Mouse (Mus musculus) kidney, embryonic 16.5 days (tissue): Measurements from ENCODE around the gene Ercc6. TPM values are rescaled to one million over a fixed set of nuclear protein-coding genes. Genes with fewer than 3 reads are reported as not detected.

Experiments used
- ATAC-seq: fragments of 200-750 bp; cut with Nextera tagmentation; 2 replicates; pipeline ENCODE4 v1.8.0; 2017; ENCODE audit warnings: moderate TSS enrichment; ENCODE audit not compliant: low FRiP score, low TSS enrichment
- H3K27ac ChIP-seq: fragments of 300-500 bp; sonication (generic); 2 replicates; pipeline ENCODE4 v1.5.1; 2014; ENCODE audit warnings: low read length
- H3K27me3 ChIP-seq: fragments of 300-500 bp; sonication (generic); 2 replicates; pipeline ENCODE4 v1.6.1; 2014; ENCODE audit warnings: low read length, control low read depth, mixed read lengths; ENCODE audit not compliant: insufficient read depth
- H3K36me3 ChIP-seq: fragments of 300-500 bp; sonication (generic); 2 replicates; pipeline ENCODE4 v1.6.1; 2014; ENCODE audit warnings: low read length, control low read depth, mixed read lengths; ENCODE audit not compliant: insufficient read depth
- H3K4me1 ChIP-seq: fragments of 300-500 bp; sonication (generic); 2 replicates; pipeline ENCODE4 v1.6.1; 2014; ENCODE audit warnings: low read length, control low read depth, mixed read lengths; ENCODE audit not compliant: insufficient read depth
- H3K4me2 ChIP-seq: fragments of 300-500 bp; sonication (generic); replicated peaks from 2 replicates; pipeline ENCODE4 v1.6.1; 2014; ENCODE audit warnings: low read depth, low read length
- H3K4me3 ChIP-seq: fragments of 300-500 bp; sonication (generic); 2 replicates; pipeline ENCODE4 v1.5.1; 2014; ENCODE audit warnings: mild to moderate bottlenecking, low read length
- H3K9ac ChIP-seq: fragments of 300-500 bp; sonication (generic); replicated peaks from 2 replicates; pipeline ENCODE4 v1.6.1; 2014; ENCODE audit warnings: low read length
- H3K9me3 ChIP-seq: fragments of 300-500 bp; sonication (generic); 2 replicates; pipeline ENCODE4 v1.6.1; 2016; ENCODE audit warnings: low read length, control low read depth
- WGBS: fragments of 180-500 bp; shearing (Covaris S2); extraction: QIAGEN DNeasy Blood & Tissue Kit; methylation state at CpG from one replicate; pipeline ENCODE4 v1.1.7; 2014; 5-methylcytosine and 5-hydroxymethylcytosine counted together
- polyA plus RNA-seq: library from polyadenylated mRNA; unstranded; fragments of >200 nt; fragmentation: Nextera tagmentation; extraction: Ambion mirVana; gene quantifications from 2 replicates; pipeline ENCODE4 v1.2.1, GENCODE M21; 2015

The Ercc6 gene
- polyA plus RNA-seq, 1 experiment from 2014 or later = 17.7 TPM

- Histone ChIP-seq H3K27ac (no peak overlapping the region), H3K4me3 (no peak overlapping the region), H3K4me1 (0 out of 2 replicates have a peak, but pooled peaks cover 3% of the 10 kb centered on the region), H3K4me2 (no peak overlapping the region), H3K36me3 (peaks cover 14% of the 10 kb centered on the region), H3K27me3 (no peaks in the 10 kb centered on the region), H3K9ac (no peak overlapping the region), H3K9me3 (no peaks in the 10 kb centered on the region)
- ATAC-seq = peak; percentile 23; the same call in 1 of the 2 replicates
- WGBS = 82% methylated on average over 3 of the region's 3 CpGs
Measured at GRCm38 (mm10) chr14:32531371-32531770, 18.1 kb downstream of the Ercc6 start.

- peak; percentile 51 for ATAC-seq
- Histone ChIP-seq H3K9ac (no peak overlapping the region), H3K9me3 (no peaks in the 10 kb centered on the region), H3K27ac (no peak overlapping the region), H3K36me3 (peaks cover 7% of the 10 kb centered on the region; the same call in 1 of the 2 replicates), H3K4me2 (no peak overlapping the region), H3K4me1 (0 out of 2 replicates have a peak, but pooled peaks cover 3% of the 10 kb centered on the region), H3K27me3 (no peaks in the 10 kb centered on the region), H3K4me3 (no peak overlapping the region)
- WGBS = 58% methylated on average over 7 of the region's 7 CpGs
Measured at GRCm38 (mm10) chr14:32532381-32533147, 19.2 kb downstream of the Ercc6 start.

- Histone ChIP-seq H3K9ac (no peak overlapping the region), H3K4me3 (no peak overlapping the region), H3K27ac (no peak overlapping the region), H3K4me1 (0 out of 2 replicates have a peak, but pooled peaks cover 3% of the 10 kb centered on the region), H3K36me3 (0 out of 2 replicates have a peak, but pooled peaks cover 5% of the 10 kb centered on the region), H3K4me2 (no peak overlapping the region), H3K27me3 (no peaks in the 10 kb centered on the region), H3K9me3 (no peaks in the 10 kb centered on the region)
- 51% methylated on average over 3 of the region's 3 CpGs for WGBS
- ATAC-seq = 0 out of 2 replicates have a peak, but pooled peaks have one; percentile 49
Measured at GRCm38 (mm10) chr14:32533148-32533520, 19.8 kb downstream of the Ercc6 start.

GRCm38 (mm10) chr14:32533656-32534055, 20.3 kb downstream of the Ercc6 start:
- no peak for ATAC-seq
- 0 out of 2 replicates have a peak, but pooled peaks cover 4% of the 10 kb centered on the region for H3K36me3 ChIP-seq
- H3K4me3 ChIP-seq = no peak overlapping the region
- WGBS = 73% methylated on average over 4 of the region's 4 CpGs
- H3K27ac ChIP-seq = no peak overlapping the region
- H3K9ac ChIP-seq = no peak overlapping the region
- H3K4me1 ChIP-seq = 0 out of 2 replicates have a peak, but pooled peaks cover 3% of the 10 kb centered on the region
- no peaks in the 10 kb centered on the region for H3K9me3 ChIP-seq
- H3K4me2 ChIP-seq = no peak overlapping the region
- no peaks in the 10 kb centered on the region for H3K27me3 ChIP-seq

DNA sequence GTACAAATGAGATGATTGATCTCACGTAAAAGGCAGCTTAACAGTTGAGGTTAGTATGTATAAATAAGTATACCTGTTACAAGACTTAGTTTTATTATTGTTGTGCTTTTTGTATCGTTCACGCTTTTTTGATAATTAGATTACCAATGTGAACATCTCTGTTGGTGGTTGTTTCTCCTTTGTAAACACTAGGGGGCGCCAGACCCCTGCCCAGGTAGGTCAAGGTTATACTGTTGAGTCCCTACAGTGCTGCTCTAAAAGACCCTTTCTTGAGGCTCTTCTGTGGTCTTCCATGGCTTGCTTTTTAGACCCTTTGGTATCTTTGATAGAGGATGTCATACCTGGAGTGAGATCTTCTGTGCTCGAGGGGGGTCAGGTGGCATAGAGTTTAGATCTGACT, 20.8 kb downstream of the Ercc6 start:
- no peak overlapping the region for H3K4me2 ChIP-seq
- 0 out of 2 replicates have a peak, but pooled peaks cover 4% of the 10 kb centered on the region for H3K36me3 ChIP-seq
- H3K4me1 ChIP-seq = 0 out of 2 replicates have a peak, but pooled peaks cover 3% of the 10 kb centered on the region
- no peak for ATAC-seq
- H3K27me3 ChIP-seq = no peaks in the 10 kb centered on the region
- H3K9me3 ChIP-seq = no peaks in the 10 kb centered on the region
- no peak overlapping the region for H3K9ac ChIP-seq
- WGBS = 77% methylated on average over 5 of the region's 5 CpGs
- H3K4me3 ChIP-seq = no peak overlapping the region
- no peak overlapping the region for H3K27ac ChIP-seq

- peaks cover 7% of the 10 kb centered on the region; the same call in 1 of the 2 replicates for H3K36me3 ChIP-seq
- H3K4me3 ChIP-seq = no peak overlapping the region
- no peak overlapping the region for H3K9ac ChIP-seq
- ATAC-seq = no peak
- H3K27me3 ChIP-seq = no peaks in the 10 kb centered on the region
- H3K9me3 ChIP-seq = no peaks in the 10 kb centered on the region
- H3K4me1 ChIP-seq = 0 out of 2 replicates have a peak, but pooled peaks cover 3% of the 10 kb centered on the region
- H3K4me2 ChIP-seq = no peak overlapping the region
- no peak overlapping the region for H3K27ac ChIP-seq
- 82% methylated on average over 9 of the region's 9 CpGs for WGBS
Measured at GRCm38 (mm10) chr14:32536763-32537162, 23.4 kb downstream of the Ercc6 start.

- H3K4me1 ChIP-seq = no peaks in the 10 kb centered on the region
- H3K27ac ChIP-seq = no peak overlapping the region
- no peaks in the 10 kb centered on the region for H3K9me3 ChIP-seq
- peaks cover 19% of the 10 kb centered on the region for H3K36me3 ChIP-seq
- ATAC-seq = no peak
- no peak overlapping the region for H3K4me3 ChIP-seq
- WGBS = 75% methylated on average over 1 of the region's 1 CpGs
- no peaks in the 10 kb centered on the region for H3K27me3 ChIP-seq
- no peak overlapping the region for H3K9ac ChIP-seq
- no peak overlapping the region for H3K4me2 ChIP-seq
Measured at GRCm38 (mm10) chr14:32538115-32538514, 24.8 kb downstream of the Ercc6 start.

DNA sequence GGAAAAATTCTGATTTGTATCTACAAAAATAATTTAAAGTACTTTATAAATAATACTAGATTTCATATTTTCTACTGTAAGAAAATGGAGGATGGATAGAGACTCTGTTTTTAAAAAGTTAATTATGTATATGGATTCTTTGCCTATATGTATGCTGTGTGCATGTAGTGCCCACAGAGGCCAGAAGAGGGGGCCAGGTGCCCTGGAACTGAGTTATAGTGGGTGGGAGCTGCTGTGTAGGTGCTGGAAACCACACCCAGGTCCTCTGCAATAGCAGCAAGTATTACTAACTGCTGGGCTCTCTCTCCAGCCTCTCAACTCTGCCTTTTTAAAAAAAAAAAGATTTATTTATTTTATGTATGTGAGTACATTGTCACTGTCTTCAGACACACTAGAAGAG, 29.8 kb downstream of the Ercc6 start:
- H3K36me3 ChIP-seq = peaks cover 31% of the 10 kb centered on the region
- H3K27ac ChIP-seq = no peak overlapping the region
- H3K4me1 ChIP-seq = no peaks in the 10 kb centered on the region
- H3K9ac ChIP-seq = no peak overlapping the region
- no peak overlapping the region for H3K4me3 ChIP-seq
- no peak overlapping the region for H3K4me2 ChIP-seq
- H3K9me3 ChIP-seq = no peaks in the 10 kb centered on the region
- ATAC-seq = no peak
- no peaks in the 10 kb centered on the region for H3K27me3 ChIP-seq

DNA sequence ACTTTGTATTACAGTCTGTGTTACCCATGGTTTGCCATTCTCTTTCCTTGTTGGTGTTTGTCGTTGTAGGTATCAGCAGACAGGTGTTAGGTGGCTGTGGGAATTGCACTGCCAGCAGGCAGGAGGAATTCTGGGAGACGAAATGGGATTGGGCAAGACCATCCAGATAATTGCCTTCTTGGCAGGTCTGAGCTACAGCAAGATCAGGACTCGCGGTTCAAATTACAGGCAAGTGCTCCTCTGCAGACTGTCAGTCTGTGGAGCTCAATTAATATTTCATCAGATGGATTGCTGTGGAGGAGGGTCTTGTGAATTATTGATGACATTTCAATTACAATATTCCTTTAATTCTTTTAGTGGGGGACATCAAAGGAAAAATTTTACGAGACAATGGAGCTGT, 33.4 kb downstream of the Ercc6 start:
- H3K9me3 ChIP-seq = no peaks in the 10 kb centered on the region
- ATAC-seq = no peak
- WGBS = 62% methylated on average over 5 of the region's 5 CpGs

GRCm38 (mm10) chr14:32551854-32552253, 38.5 kb downstream of the Ercc6 start:
- peaks cover 19% of the 10 kb centered on the region; the same call in 1 of the 2 replicates for H3K36me3 ChIP-seq
- H3K9me3 ChIP-seq = no peaks in the 10 kb centered on the region
- ATAC-seq = no peak
- no peak overlapping the region for H3K27ac ChIP-seq
- 82% methylated on average over 5 of the region's 5 CpGs for WGBS
- no peak overlapping the region for H3K4me2 ChIP-seq
- H3K9ac ChIP-seq = no peak overlapping the region
- peaks cover 5% of the 10 kb centered on the region; the same call in 1 of the 2 replicates for H3K4me1 ChIP-seq
- H3K4me3 ChIP-seq = no peak overlapping the region
- no peaks in the 10 kb centered on the region for H3K27me3 ChIP-seq

More for the DNA sequence above, 33.4 kb downstream of the Ercc6 start:
- Histone ChIP-seq H3K27me3 (no peaks in the 10 kb centered on the region), H3K27ac (no peak overlapping the region), H3K4me1 (no peaks in the 10 kb centered on the region), H3K4me3 (no peak overlapping the region), H3K4me2 (no peak overlapping the region), H3K9ac (no peak overlapping the region), H3K36me3 (peaks cover 29% of the 10 kb centered on the region)
